Mouse (Mus musculus) forebrain, postnatal 0 days (tissue): ENCODE data around the gene Cyp27b1. TPM values are rescaled to one million over a fixed set of nuclear protein-coding genes. Genes with fewer than 3 reads are reported as not detected.

Experiments
- ATAC-seq: fragments of 200-750 bp; cut with Nextera tagmentation; 2 replicates; pipeline ENCODE4 v1.8.0; 2017; ENCODE audit warnings: mild to moderate bottlenecking, moderate library complexity
- DNase-seq: peaks from one replicate; pipeline ENCODE4 v3.0.0-alpha.2; 2015
- H3K27ac ChIP-seq: fragments of 300-500 bp; sonication (generic); 2 replicates; pipeline ENCODE4 v1.5.1; 2014; ENCODE audit warnings: low read depth, mild to moderate bottlenecking, antibody characterized with exemption, low read length, moderate library complexity, mixed read lengths
- H3K27me3 ChIP-seq: fragments of 300-500 bp; sonication (generic); 2 replicates; pipeline ENCODE4 v1.6.1; 2014; ENCODE audit warnings: mild to moderate bottlenecking, low read length, mixed read lengths; ENCODE audit not compliant: insufficient read depth
- H3K36me3 ChIP-seq: fragments of 300-500 bp; sonication (generic); 2 replicates; pipeline ENCODE4 v1.6.1; 2014; ENCODE audit warnings: mild to moderate bottlenecking, moderate library complexity; ENCODE audit not compliant: insufficient read depth
- H3K4me1 ChIP-seq: fragments of 300-500 bp; sonication (generic); 2 replicates; pipeline ENCODE4 v1.6.1; 2014; ENCODE audit warnings: antibody characterized with exemption; ENCODE audit not compliant: insufficient read depth
- H3K4me2 ChIP-seq: fragments of 300-500 bp; sonication (generic); 2 replicates; pipeline ENCODE4 v1.6.1; 2014; ENCODE audit warnings: low read depth, mild to moderate bottlenecking, moderate library complexity
- H3K4me3 ChIP-seq: fragments of 300-500 bp; sonication (generic); 2 replicates; pipeline ENCODE4 v1.5.1; 2014; ENCODE audit warnings: low read depth, low read length, mixed read lengths
- H3K9ac ChIP-seq: fragments of 300-500 bp; sonication (generic); 2 replicates; pipeline ENCODE4 v1.6.1; 2014; ENCODE audit warnings: mild to moderate bottlenecking
- H3K9me3 ChIP-seq: fragments of 300-500 bp; sonication (generic); 2 replicates; pipeline ENCODE4 v1.6.1; 2016; ENCODE audit warnings: low read length
- CTCF ChIP-seq: sonication (generic); IDR thresholded peaks from 2 replicates; pipeline ENCODE4 v1.5.1; 2016; ENCODE audit warnings: antibody characterized with exemption, control low read depth, low read depth
- WGBS: fragments of 180-500 bp; shearing (Covaris S2); extraction: QIAGEN DNeasy Blood & Tissue Kit; methylation state at CpG from one replicate; pipeline ENCODE4 v1.1.7; 2014; 5-methylcytosine and 5-hydroxymethylcytosine counted together
- polyA plus RNA-seq: library from polyadenylated mRNA; unstranded; fragments of >200 nt; fragmentation: Nextera tagmentation; extraction: Ambion mirVana; gene quantifications from 2 replicates; pipeline ENCODE4 v1.2.1, GENCODE M21; 2015
- total RNA-seq: library from RNA; depleted of rRNA; stranded (reverse); fragments of >200 nt; gene quantifications from 2 replicates; pipeline ENCODE4 v1.2.3, GENCODE M21; 2014; rRNA removed

Cyp27b1 gene
- total RNA-seq (0.08 and 0.33 TPM in 2 replicates), polyA plus RNA-seq (0.11 TPM in 2 replicates)

DNA sequence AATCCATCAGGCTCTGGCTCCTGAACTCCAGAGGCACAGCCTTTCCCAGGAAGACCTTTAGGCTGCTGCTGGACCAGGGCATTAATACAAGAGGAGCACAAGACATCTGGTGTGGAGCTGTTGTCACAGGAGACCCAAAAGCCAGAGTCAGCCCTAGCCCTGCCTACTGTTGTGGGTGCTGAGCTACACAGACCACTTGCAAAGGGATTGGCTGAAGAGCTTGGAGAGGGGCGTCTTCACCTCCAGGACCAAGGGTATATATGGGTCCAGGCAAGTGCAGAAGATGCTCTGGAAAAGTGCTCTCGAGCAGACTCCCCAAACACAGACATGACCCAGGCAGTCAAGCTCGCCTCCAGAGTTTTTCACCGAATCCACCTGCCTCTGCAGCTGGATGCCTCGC is at the start of gene Cyp27b1:
TSS of gene Cyp27b1 (plus strand) at position 297 of the 400 bp plus-strand sequence.
- Histone ChIP-seq H3K9ac (no peak within 1 kb of the TSS), H3K4me1 (no peaks in the 10 kb centered on the region), H3K36me3 (peaks cover 4% of the 10 kb centered on the region; the same call in 1 of the 2 replicates), H3K27ac (no peak within 1 kb of the TSS), H3K27me3 (peaks cover 32% of the 10 kb centered on the region), H3K9me3 (no peaks in the 10 kb centered on the region), H3K4me3 (no peak within 1 kb of the TSS), H3K4me2 (no peak within 1 kb of the TSS)
- WGBS, result 27% methylated on average over 5 of the region's 5 CpGs
- DNase-seq (no peak), ATAC-seq (no peak)
- no peak for TF ChIP-seq CTCF

DNA sequence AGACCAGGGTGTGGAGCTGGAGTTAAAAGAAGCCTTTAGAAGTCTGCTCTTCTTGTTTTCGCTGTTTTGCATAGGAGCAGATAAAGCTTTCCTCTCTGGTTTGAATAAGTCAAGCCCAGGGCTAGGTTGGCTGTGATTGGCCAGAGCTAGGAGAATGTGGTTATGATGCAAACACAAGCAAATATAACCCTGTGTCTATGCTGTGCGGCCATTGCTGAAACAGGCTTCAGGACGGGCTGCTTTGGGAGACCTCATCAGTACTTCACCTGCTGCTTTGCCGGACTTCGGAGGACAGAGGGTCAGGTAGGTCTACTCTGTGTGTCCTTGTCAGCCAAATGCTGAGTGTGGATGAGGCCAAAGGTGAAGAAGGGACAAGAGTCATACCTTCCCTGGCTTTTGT is 47.5 kb upstream of the Cyp27b1 start, which contains the start of gene Avil:
TSS of gene Avil (plus strand) at position 181 of the 400 bp plus-strand sequence.
- no peak for DNase-seq
- no peak within 1 kb of the TSS for H3K4me3 ChIP-seq
- 94% methylated on average over 5 of the region's 5 CpGs for WGBS
- no peak for TF ChIP-seq CTCF
- H3K9ac ChIP-seq, result no peak within 1 kb of the TSS
- H3K36me3 ChIP-seq, result peaks cover 38% of the 10 kb centered on the region
- no peaks in the 10 kb centered on the region for H3K9me3 ChIP-seq
- no peak within 1 kb of the TSS for H3K4me2 ChIP-seq
- no peaks in the 10 kb centered on the region for H3K4me1 ChIP-seq
- ATAC-seq, result no peak
- H3K27ac ChIP-seq, result no peak within 1 kb of the TSS
- no peaks in the 10 kb centered on the region for H3K27me3 ChIP-seq

DNA sequence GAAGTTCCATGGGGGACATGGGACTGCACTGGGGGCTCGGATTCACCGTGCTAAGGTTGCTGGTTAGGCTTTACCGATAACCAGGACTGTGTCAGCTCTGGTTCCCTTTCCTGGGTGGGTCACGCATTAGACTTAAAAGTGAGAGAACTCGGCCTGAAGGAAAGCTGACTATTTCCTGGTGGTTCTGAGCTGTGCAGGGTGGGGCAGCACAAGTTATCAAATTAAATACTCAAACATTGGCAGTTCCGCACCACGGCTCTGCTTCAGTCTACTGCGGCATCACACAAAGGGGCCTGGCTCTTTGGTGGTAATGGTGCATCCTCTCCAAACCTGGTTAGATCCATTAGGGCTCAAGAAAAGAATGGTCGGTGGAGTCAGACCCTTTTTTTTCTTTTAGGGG is 46.8 kb upstream of the Cyp27b1 start:
- H3K4me2 ChIP-seq, result no peak overlapping the region
- H3K36me3 ChIP-seq, result peaks cover 30% of the 10 kb centered on the region
- DNase-seq (no peak), ATAC-seq (no peak)
- H3K27me3 ChIP-seq, result no peaks in the 10 kb centered on the region
- 87% methylated on average over 9 of the region's 9 CpGs for WGBS
- no peak for TF ChIP-seq CTCF
- H3K27ac ChIP-seq, result no peak overlapping the region
- no peak overlapping the region for H3K9ac ChIP-seq
- H3K4me3 ChIP-seq, result no peak overlapping the region
- no peaks in the 10 kb centered on the region for H3K9me3 ChIP-seq
- H3K4me1 ChIP-seq, result no peaks in the 10 kb centered on the region

DNA sequence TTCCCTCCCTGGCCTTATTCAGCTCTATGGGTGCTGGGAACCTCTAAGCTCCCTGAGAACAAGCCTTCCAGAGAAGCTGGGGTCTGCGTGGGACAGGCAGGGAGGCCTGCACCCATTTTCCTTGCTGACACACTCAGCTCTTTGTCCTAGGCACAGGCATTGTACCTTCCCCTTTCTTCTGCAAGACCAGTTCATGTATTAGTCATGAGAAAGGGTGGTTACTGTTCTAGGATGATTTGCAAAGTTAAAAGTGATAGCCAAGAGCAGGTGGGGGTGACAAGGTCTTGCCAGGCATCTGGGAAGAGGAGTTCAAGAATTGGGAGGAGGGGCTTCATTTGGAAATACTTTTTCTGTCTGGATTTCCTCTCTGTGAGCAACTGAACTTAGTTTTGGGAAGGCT is 46.0 kb upstream of the Cyp27b1 start:
- H3K27ac ChIP-seq, result no peak overlapping the region
- no peak for DNase-seq
- no peaks in the 10 kb centered on the region for H3K4me1 ChIP-seq
- no peak for ATAC-seq
- WGBS, result 64% methylated on average over 1 of the region's 1 CpGs
- H3K36me3 ChIP-seq, result peaks cover 30% of the 10 kb centered on the region
- no peak overlapping the region for H3K4me3 ChIP-seq
- no peaks in the 10 kb centered on the region for H3K9me3 ChIP-seq
- no peak for TF ChIP-seq CTCF
- no peak overlapping the region for H3K9ac ChIP-seq
- no peaks in the 10 kb centered on the region for H3K27me3 ChIP-seq
- no peak overlapping the region for H3K4me2 ChIP-seq

DNA sequence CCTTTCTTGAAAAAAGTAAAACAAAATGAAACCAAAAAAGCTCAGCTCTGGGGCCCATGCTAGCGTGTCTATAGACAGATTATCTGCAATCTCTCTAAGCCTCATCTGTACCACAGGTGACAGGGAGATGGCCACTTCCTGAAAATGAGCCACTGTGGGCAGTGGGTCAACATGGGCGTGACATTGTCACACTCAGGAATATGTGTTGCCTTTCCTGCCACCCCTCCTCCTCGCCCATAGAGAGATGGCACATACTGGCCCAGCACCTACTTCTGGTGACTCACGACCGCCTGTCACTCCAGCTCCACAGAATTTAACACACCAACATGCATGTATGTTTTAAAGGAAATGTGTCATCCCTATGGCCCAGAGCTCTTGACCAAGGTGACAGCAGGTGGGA is 45.3 kb upstream of the Cyp27b1 start:
- Histone ChIP-seq H3K27me3 (no peaks in the 10 kb centered on the region), H3K36me3 (peaks cover 24% of the 10 kb centered on the region), H3K4me1 (no peaks in the 10 kb centered on the region), H3K4me2 (no peak overlapping the region), H3K27ac (no peak overlapping the region), H3K9me3 (no peaks in the 10 kb centered on the region), H3K4me3 (no peak overlapping the region), H3K9ac (no peak overlapping the region)
- TF ChIP-seq CTCF, result no peak
- WGBS, result 95% methylated on average over 5 of the region's 5 CpGs
- ATAC-seq, result no peak
- DNase-seq, result no peak

DNA sequence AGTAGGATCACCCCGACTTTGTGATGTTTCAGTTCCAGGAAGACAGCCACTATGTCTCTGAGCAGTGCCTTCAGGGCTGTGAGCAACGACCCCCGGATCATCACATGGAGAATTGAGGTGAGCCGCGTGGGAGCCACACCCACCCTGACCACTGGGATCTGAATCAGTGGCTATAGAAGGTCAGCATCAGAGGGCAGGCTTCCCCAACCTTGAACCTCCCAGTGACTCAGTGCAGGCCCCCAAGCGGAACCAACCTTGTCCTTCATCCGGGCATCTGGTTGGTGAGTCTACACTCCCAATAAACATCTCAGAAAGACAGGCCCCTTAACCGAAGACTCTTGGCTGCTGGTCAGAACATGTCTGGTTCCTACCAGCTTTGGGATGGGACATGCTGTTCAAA is 44.7 kb upstream of the Cyp27b1 start:
- DNase-seq, result no peak
- Histone ChIP-seq H3K9ac (no peak overlapping the region), H3K4me2 (no peak overlapping the region), H3K4me3 (no peak overlapping the region), H3K4me1 (no peaks in the 10 kb centered on the region), H3K36me3 (peaks cover 18% of the 10 kb centered on the region), H3K27ac (no peak overlapping the region), H3K9me3 (no peaks in the 10 kb centered on the region), H3K27me3 (no peaks in the 10 kb centered on the region)
- ATAC-seq, result no peak
- no peak for TF ChIP-seq CTCF
- 88% methylated on average over 8 of the region's 8 CpGs for whole genome bisulfite sequencing

DNA sequence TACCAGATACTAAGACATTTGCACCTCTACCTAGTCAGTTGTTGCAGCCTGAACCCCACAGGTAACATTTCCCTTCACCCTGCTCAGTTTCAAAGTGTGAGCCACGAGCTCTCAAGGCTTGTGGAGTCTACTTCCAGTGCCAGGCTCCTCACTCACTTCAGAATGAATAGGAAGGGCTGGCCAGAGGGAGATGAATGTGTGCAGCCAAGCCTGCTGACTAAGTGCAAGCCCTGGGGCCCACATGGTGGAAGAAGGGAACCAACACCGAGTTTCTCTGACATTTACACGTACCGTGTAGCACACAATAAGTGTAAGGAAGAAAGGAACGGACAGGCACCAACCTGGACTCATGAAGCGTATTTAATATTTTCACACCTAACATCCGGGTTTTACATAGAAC is 44.2 kb upstream of the Cyp27b1 start:
- H3K27ac ChIP-seq, result no peak overlapping the region
- H3K9ac ChIP-seq, result no peak overlapping the region
- no peak overlapping the region for H3K4me3 ChIP-seq
- WGBS, result 68% methylated on average over 7 of the region's 7 CpGs
- peaks cover 13% of the 10 kb centered on the region for H3K36me3 ChIP-seq
- TF ChIP-seq CTCF, result no peak
- H3K4me1 ChIP-seq, result no peaks in the 10 kb centered on the region
- no peaks in the 10 kb centered on the region for H3K27me3 ChIP-seq
- no peak for DNase-seq
- H3K9me3 ChIP-seq, result no peaks in the 10 kb centered on the region
- H3K4me2 ChIP-seq, result no peak overlapping the region
- no peak for ATAC-seq
